In the genomic region with DNA sequence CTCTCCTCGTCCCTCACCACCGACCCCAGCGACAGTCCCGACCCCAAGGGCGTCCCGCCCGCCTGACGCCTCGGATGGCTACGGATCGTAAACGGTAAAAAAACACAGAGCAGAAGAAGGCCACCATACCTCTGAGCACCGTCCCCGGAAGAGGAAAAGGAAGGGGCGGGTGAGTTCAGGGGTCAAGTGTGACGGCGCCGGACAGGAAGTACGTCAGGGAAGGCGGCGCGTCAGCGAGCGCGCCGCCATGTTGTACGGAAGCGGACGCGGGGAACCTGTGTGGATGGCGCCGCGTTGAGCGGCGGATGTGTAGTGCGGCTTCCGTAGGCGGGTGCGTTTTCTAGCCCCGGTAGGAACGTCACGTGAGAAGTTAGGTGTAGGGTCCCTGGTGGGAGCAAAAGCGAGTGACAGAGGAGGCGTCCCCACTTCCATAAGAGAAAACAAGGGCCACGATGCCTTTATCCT, we compare ENCODE assay signal across 8 mouse cellular contexts. TPM values are rescaled to one million over a fixed set of nuclear protein-coding genes. Genes with fewer than 3 reads are reported as not detected.
A peak's percentile ranks its signal among the peaks of the same experiment; 100 is the strongest.
DNase-seq lines count a peak whose midpoint lies in the region; ATAC-seq and TF ChIP-seq lines count a peak whose summit lies in the region.

A gene (minus strand): TSS at position 210 of the 465 bp plus-strand sequence.

- peak; percentile 97 for TF ChIP-seq POLR2A in heart, adult 2 months (IDR thresholded peaks at IDR 0.05; ENCODE audit: insufficient read depth, low read depth, low read length)

- H3K27ac ChIP-seq in embryonic facial prominence, embryonic 14.5 days (replicated peaks; ENCODE audit: low read depth, low read length) = peak within 1 kb of the TSS; percentile 91
- H3K27ac ChIP-seq in heart, adult 2 months = peak within 1 kb of the TSS; percentile 80
- H3K27ac ChIP-seq in limb, embryonic 13.5 days = peak within 1 kb of the TSS; percentile 89
- peak within 1 kb of the TSS; percentile 92 for H3K27ac ChIP-seq in midbrain, embryonic 16.5 days (ENCODE audit: low read length)

- no peak for TF ChIP-seq CTCF in heart, adult 2 months (IDR thresholded peaks at IDR 0.05)

- peak within 1 kb of the TSS; percentile 99 for H3K9ac ChIP-seq in embryonic facial prominence, embryonic 14.5 days (ENCODE audit: low read depth, low read length)
- peak within 1 kb of the TSS; percentile 88 for H3K9ac ChIP-seq in heart, adult 2 months (ENCODE audit: low read depth, low read length)
- peak within 1 kb of the TSS; percentile 97 for H3K9ac ChIP-seq in limb, embryonic 13.5 days
- peak within 1 kb of the TSS; percentile 97 for H3K9ac ChIP-seq in midbrain, embryonic 16.5 days (ENCODE audit: low read depth, low read length)

- H3K36me3 ChIP-seq in embryonic facial prominence, embryonic 14.5 days (ENCODE audit: control insufficient read depth, insufficient read depth, low read length) = peaks cover 40% of the 10 kb centered on the region
- H3K36me3 ChIP-seq in heart, adult 2 months (ENCODE audit: control insufficient read depth, insufficient read depth, low read length) = peaks cover 14% of the 10 kb centered on the region
- H3K36me3 ChIP-seq in limb, embryonic 13.5 days = peaks cover 38% of the 10 kb centered on the region
- H3K36me3 ChIP-seq in midbrain, embryonic 16.5 days (ENCODE audit: control insufficient read depth, insufficient read depth, low read length) = peaks cover 16% of the 10 kb centered on the region

- H3K4me1 ChIP-seq in embryonic facial prominence, embryonic 14.5 days (ENCODE audit: control insufficient read depth, insufficient read depth, low read length) = peaks cover 18% of the 10 kb centered on the region
- H3K4me1 ChIP-seq in heart, adult 2 months (ENCODE audit: control insufficient read depth, insufficient read depth, low read length) = no peaks in the 10 kb centered on the region
- H3K4me1 ChIP-seq in limb, embryonic 13.5 days = peaks cover 24% of the 10 kb centered on the region
- H3K4me1 ChIP-seq in midbrain, embryonic 16.5 days (ENCODE audit: control insufficient read depth, insufficient read depth, low read length) = peaks cover 15% of the 10 kb centered on the region

- ATAC-seq in embryonic facial prominence, embryonic 14.5 days (ENCODE audit: low read depth) = peak; percentile 100
- ATAC-seq in limb, embryonic 13.5 days (ENCODE audit: low FRiP score, low read depth) = peak; percentile 99
- ATAC-seq in midbrain, embryonic 16.5 days = peak; percentile 99

- H3K27me3 ChIP-seq in embryonic facial prominence, embryonic 14.5 days (replicated peaks; ENCODE audit: control insufficient read depth, insufficient read depth, low read length) = no peaks in the 10 kb centered on the region
- H3K27me3 ChIP-seq in heart, adult 2 months (ENCODE audit: control insufficient read depth, insufficient read depth, low read length) = no peaks in the 10 kb centered on the region
- no peaks in the 10 kb centered on the region for H3K27me3 ChIP-seq in limb, embryonic 13.5 days
- no peaks in the 10 kb centered on the region for H3K27me3 ChIP-seq in midbrain, embryonic 16.5 days (ENCODE audit: control insufficient read depth, insufficient read depth, low read depth, low read length)

- intact Hi-C loops in heart, adult 2 months (cut with DNase I) = loop anchor here (1.0 kb wide), 2 partner anchors 21 to 899 kb away; a partner anchor contains a TSS

- H3K4me3 ChIP-seq in embryonic facial prominence, embryonic 14.5 days (ENCODE audit: low read depth, low read length) = peak within 1 kb of the TSS; percentile 99
- peak within 1 kb of the TSS; percentile 93 for H3K4me3 ChIP-seq in heart, adult 2 months
- H3K4me3 ChIP-seq in limb, embryonic 13.5 days = peak within 1 kb of the TSS; percentile 99
- H3K4me3 ChIP-seq in midbrain, embryonic 16.5 days (ENCODE audit: low read depth, low read length) = peak within 1 kb of the TSS; percentile 97

- peak within 1 kb of the TSS; percentile 81 for H3K4me2 ChIP-seq in embryonic facial prominence, embryonic 14.5 days (ENCODE audit: low read depth, low read length)
- H3K4me2 ChIP-seq in limb, embryonic 13.5 days (replicated peaks) = peak within 1 kb of the TSS; percentile 73
- peak within 1 kb of the TSS; percentile 85 for H3K4me2 ChIP-seq in midbrain, embryonic 16.5 days (ENCODE audit: low read length)

- H3K9me3 ChIP-seq in embryonic facial prominence, embryonic 14.5 days (ENCODE audit: control insufficient read depth, low read length) = no peaks in the 10 kb centered on the region
- no peaks in the 10 kb centered on the region for H3K9me3 ChIP-seq in limb, embryonic 13.5 days
- H3K9me3 ChIP-seq in midbrain, embryonic 16.5 days (replicated peaks; ENCODE audit: control insufficient read depth, low read length, poor library complexity, severe bottlenecking) = no peaks in the 10 kb centered on the region

- under 1% methylated on average over 45 of the region's 45 CpGs for WGBS in embryonic facial prominence, embryonic 14.5 days
- WGBS in heart, adult 2 months = 1% methylated on average over 45 of the region's 45 CpGs
- WGBS in limb, embryonic 13.5 days = under 1% methylated on average over 45 of the region's 45 CpGs
- under 1% methylated on average over 45 of the region's 45 CpGs for WGBS in midbrain, embryonic 16.5 days

- H3K79me2 ChIP-seq in heart, adult 2 months (replicated peaks; ENCODE audit: control insufficient read depth, insufficient read depth, low read length) = no peaks in the 10 kb centered on the region

- DNase-seq in 3T3-L1 (ENCODE audit: low read depth, low spot score) = peak; percentile 93
- peak; percentile 87 to 88 for DNase-seq in adrenal gland, postnatal 4 days (ENCODE audit: low spot score in 2 of 2)
- DNase-seq in embryonic facial prominence, embryonic 14.5 days (ENCODE audit: low spot score) = peak; percentile 99
- peak; percentile 94 to 95 for DNase-seq in heart, adult 2 months
- peak; percentile 94 for DNase-seq in kidney, adult 8-10 months
- DNase-seq in spleen, postnatal 10 days (ENCODE audit: low spot score in 2 of 2) = peak; percentile 89 to 94

- TF ChIP-seq EP300 in heart, adult 2 months (IDR thresholded peaks at IDR 0.05; ENCODE audit: insufficient read depth, low read depth, low read length) = peak; percentile 43; the same call in 1 of the 2 replicates

RNA-seq across cellular contexts. Expression of the gene that starts here (rescaled TPM):
- 1,000 to 10,000 TPM in 1 of 2 experiments, 100 to 1,000 TPM in 1; 996 to 1,125 TPM for total RNA-seq in adrenal gland, postnatal 4 days (2021)
- 1,104 and 1,207 TPM in 2 replicates for polyA plus RNA-seq in embryonic facial prominence, embryonic 14.5 days (2014; fragmentation: Nextera tagmentation; extraction: Ambion mirVana)
- 100 to 1,000 TPM; 343 to 379 TPM for total RNA-seq in heart, adult 2 months (2021)
- polyA plus RNA-seq in heart, adult 2 months (2012; rRNA removed) = 757 and 809 TPM in 2 replicates
- polyA plus RNA-seq in limb, embryonic 13.5 days (2015; fragmentation: Nextera tagmentation; extraction: Ambion mirVana) = 877 and 879 TPM in 2 replicates
- polyA plus RNA-seq in midbrain, embryonic 16.5 days (2015; fragmentation: Nextera tagmentation; extraction: Ambion mirVana) = 459 and 464 TPM in 2 replicates

Comparison
In these comparisons a context has a peak if more than half of its experiments do, and no peak if none do; other contexts are left out.
1. Peak in every context shown above with its lines: DNase-seq, ATAC-seq, H3K4me3 ChIP-seq and H3K27ac ChIP-seq.